Mouse (Mus musculus): ENCODE data around the gene Rhof. TPM values are rescaled to one million over a fixed set of nuclear protein-coding genes. Genes with fewer than 3 reads are reported as not detected.

The Rhof gene
- polyA plus RNA-seq, 1 experiment from 2014 or later = 4.9 TPM

- under 1% methylated on average over 39 of the region's 40 CpGs for WGBS
- Histone ChIP-seq H3K4me1 (peaks cover 55% of the 10 kb centered on the region), H3K4me2 (peak overlapping the region; percentile 89), H3K9ac (peak overlapping the region; percentile 89), H3K36me3 (0 out of 2 replicates have a peak, but pooled peaks cover 4% of the 10 kb centered on the region), H3K27ac (peak overlapping the region; percentile 100), H3K4me3 (peak overlapping the region; percentile 88), H3K27me3 (no peaks in the 10 kb centered on the region), H3K9me3 (no peaks in the 10 kb centered on the region)
- peak; percentile 7; the same call in 1 of the 2 replicates for ATAC-seq (ENCODE audit: insufficient number of reproducible peaks, low FRiP score, low TSS enrichment, low read depth)
These were observed 5.9 kb upstream of the Rhof start for GRCm38 (mm10) chr5:123138230-123138911.

- WGBS = under 1% methylated on average over 5 of the region's 6 CpGs
- no peak for ATAC-seq (ENCODE audit: insufficient number of reproducible peaks, low FRiP score, low TSS enrichment, low read depth)
These were observed 5.4 kb upstream of the Rhof start for GRCm38 (mm10) chr5:123137910-123138229.

GRCm38 (mm10) chr5:123137044-123137909, 4.8 kb upstream of the Rhof start:
- H3K4me1 ChIP-seq = peaks cover 65% of the 10 kb centered on the region
- H3K4me2 ChIP-seq = peak overlapping the region; percentile 89
- peak overlapping the region; percentile 100 for H3K27ac ChIP-seq
- H3K4me3 ChIP-seq = peak overlapping the region; percentile 88
- no peaks in the 10 kb centered on the region for H3K9me3 ChIP-seq
- peak overlapping the region; percentile 89 for H3K9ac ChIP-seq
- WGBS = 3% methylated on average over 20 of the region's 20 CpGs
- 0 out of 2 replicates have a peak, but pooled peaks cover 4% of the 10 kb centered on the region for H3K36me3 ChIP-seq
- ATAC-seq (ENCODE audit: insufficient number of reproducible peaks, low FRiP score, low TSS enrichment, low read depth) = no peak
- no peaks in the 10 kb centered on the region for H3K27me3 ChIP-seq

More at GRCm38 (mm10) chr5:123137910-123138229, 5.4 kb upstream of the Rhof start:
- Histone ChIP-seq H3K4me1 (peaks cover 60% of the 10 kb centered on the region), H3K4me3 (peak overlapping the region; percentile 88), H3K36me3 (0 out of 2 replicates have a peak, but pooled peaks cover 4% of the 10 kb centered on the region), H3K9me3 (no peaks in the 10 kb centered on the region), H3K27ac (peak overlapping the region; percentile 100), H3K27me3 (no peaks in the 10 kb centered on the region), H3K4me2 (peak overlapping the region; percentile 89), H3K9ac (peak overlapping the region; percentile 89)

- ATAC-seq (ENCODE audit: insufficient number of reproducible peaks, low FRiP score, low TSS enrichment, low read depth) = peak; percentile 36; the same call in 1 of the 2 replicates
- Histone ChIP-seq H3K36me3 (0 out of 2 replicates have a peak, but pooled peaks cover 4% of the 10 kb centered on the region), H3K27me3 (no peaks in the 10 kb centered on the region), H3K9ac (peak overlapping the region; percentile 89), H3K9me3 (no peaks in the 10 kb centered on the region), H3K4me3 (peak overlapping the region; percentile 88), H3K4me2 (peak overlapping the region; percentile 89), H3K27ac (peak overlapping the region; percentile 100), H3K4me1 (peaks cover 73% of the 10 kb centered on the region)
- WGBS = under 1% methylated on average over 13 of the region's 13 CpGs
These were observed 4.0 kb upstream of the Rhof start for GRCm38 (mm10) chr5:123136361-123137043.

- H3K27me3 ChIP-seq = no peaks in the 10 kb centered on the region
- peak overlapping the region; percentile 88 for H3K4me3 ChIP-seq
- 0 out of 2 replicates have a peak, but pooled peaks cover 4% of the 10 kb centered on the region for H3K36me3 ChIP-seq
- ATAC-seq (ENCODE audit: insufficient number of reproducible peaks, low FRiP score, low TSS enrichment, low read depth) = peak; percentile 5; the same call in 1 of the 2 replicates
- H3K27ac ChIP-seq = peak overlapping the region; percentile 100
- H3K4me1 ChIP-seq = peaks cover 77% of the 10 kb centered on the region
- 4% methylated on average over 30 of the region's 30 CpGs for WGBS
- H3K4me2 ChIP-seq = peak overlapping the region; percentile 89
- no peaks in the 10 kb centered on the region for H3K9me3 ChIP-seq
- H3K9ac ChIP-seq = peak overlapping the region; percentile 3; the same call in 1 of the 2 replicates
These were observed 3.2 kb upstream of the Rhof start for GRCm38 (mm10) chr5:123135471-123136360.

- Histone ChIP-seq H3K4me1 (peaks cover 77% of the 10 kb centered on the region), H3K36me3 (0 out of 2 replicates have a peak, but pooled peaks cover 6% of the 10 kb centered on the region), H3K27ac (peak overlapping the region; percentile 100), H3K4me2 (peak overlapping the region; percentile 89), H3K9ac (0 out of 2 replicates have a peak overlapping the region, but pooled peaks have one; percentile 23), H3K9me3 (no peaks in the 10 kb centered on the region), H3K4me3 (peak overlapping the region; percentile 88), H3K27me3 (no peaks in the 10 kb centered on the region)
- no peak for ATAC-seq (ENCODE audit: insufficient number of reproducible peaks, low FRiP score, low TSS enrichment, low read depth)
- WGBS = 15% methylated on average over 8 of the region's 8 CpGs
These were observed 2.4 kb upstream of the Rhof start for GRCm38 (mm10) chr5:123134875-123135382.

- H3K9ac ChIP-seq = 0 out of 2 replicates have a peak overlapping the region, but pooled peaks have one; percentile 23
- H3K4me1 ChIP-seq = peaks cover 77% of the 10 kb centered on the region
- peak overlapping the region; percentile 89 for H3K4me2 ChIP-seq
- no peak for ATAC-seq (ENCODE audit: insufficient number of reproducible peaks, low FRiP score, low TSS enrichment, low read depth)
- H3K27ac ChIP-seq = peak overlapping the region; percentile 100
- 17% methylated on average over 13 of the region's 13 CpGs for WGBS
- no peaks in the 10 kb centered on the region for H3K27me3 ChIP-seq
- H3K4me3 ChIP-seq = peak overlapping the region; percentile 88
- H3K9me3 ChIP-seq = no peaks in the 10 kb centered on the region
- 0 out of 2 replicates have a peak, but pooled peaks cover 8% of the 10 kb centered on the region for H3K36me3 ChIP-seq
These were observed 1.8 kb upstream of the Rhof start for GRCm38 (mm10) chr5:123134186-123134874.

- H3K9me3 ChIP-seq = no peaks in the 10 kb centered on the region
- ATAC-seq (ENCODE audit: insufficient number of reproducible peaks, low FRiP score, low TSS enrichment, low read depth) = peak; percentile 2; the same call in 1 of the 2 replicates
- peaks cover 79% of the 10 kb centered on the region for H3K4me1 ChIP-seq
- H3K4me3 ChIP-seq = peak overlapping the region; percentile 88
- no peak overlapping the region for H3K9ac ChIP-seq
- H3K27ac ChIP-seq = peak overlapping the region; percentile 100
- H3K27me3 ChIP-seq = no peaks in the 10 kb centered on the region
- H3K4me2 ChIP-seq = peak overlapping the region; percentile 89
- WGBS = 19% methylated on average over 7 of the region's 7 CpGs
- H3K36me3 ChIP-seq = 0 out of 2 replicates have a peak, but pooled peaks cover 8% of the 10 kb centered on the region
These were observed 1.3 kb upstream of the Rhof start for GRCm38 (mm10) chr5:123133784-123134143.

GRCm38 (mm10) chr5:123133083-123133783, 741 bp upstream of the Rhof start:
- Histone ChIP-seq H3K4me3 (peak overlapping the region; percentile 88), H3K27ac (peak overlapping the region; percentile 100), H3K4me2 (peak overlapping the region; percentile 89), H3K4me1 (peaks cover 77% of the 10 kb centered on the region), H3K27me3 (no peaks in the 10 kb centered on the region), H3K9me3 (no peaks in the 10 kb centered on the region), H3K9ac (no peak overlapping the region), H3K36me3 (0 out of 2 replicates have a peak, but pooled peaks cover 8% of the 10 kb centered on the region)
- ATAC-seq (ENCODE audit: insufficient number of reproducible peaks, low FRiP score, low TSS enrichment, low read depth) = no peak
- WGBS = 18% methylated on average over 18 of the region's 18 CpGs

GRCm38 (mm10) chr5:123130814-123131148, 1.7 kb downstream of the Rhof start:
- H3K4me2 ChIP-seq = no peak overlapping the region
- H3K27me3 ChIP-seq = no peaks in the 10 kb centered on the region
- no peak overlapping the region for H3K27ac ChIP-seq
- H3K4me3 ChIP-seq = no peak overlapping the region
- peaks cover 52% of the 10 kb centered on the region for H3K4me1 ChIP-seq
- ATAC-seq (ENCODE audit: insufficient number of reproducible peaks, low FRiP score, low TSS enrichment, low read depth) = no peak
- WGBS = 80% methylated on average over 5 of the region's 5 CpGs
- H3K9ac ChIP-seq = no peak overlapping the region
- no peaks in the 10 kb centered on the region for H3K9me3 ChIP-seq
- peaks cover 16% of the 10 kb centered on the region; the same call in 1 of the 2 replicates for H3K36me3 ChIP-seq
